Mouse (Mus musculus) lung, postnatal 0 days (tissue): ENCODE data around the gene Plscr2.

Source experiments
- CTCF ChIP-seq: IDR thresholded peaks from 2 replicates; pipeline ENCODE4 v1.5.1; 2016; ENCODE audit warnings: antibody characterized with exemption, mild to moderate bottlenecking
- EP300 ChIP-seq: IDR thresholded peaks from 2 replicates; pipeline ENCODE4 v1.6.1; 2016; ENCODE audit warnings: antibody characterized with exemption, mild to moderate bottlenecking, control low read depth

- TF ChIP-seq CTCF (no peak), EP300 (no peak)
Measured at GRCm38 (mm10) chr9:92337661-92338060, 62.3 kb downstream of the Plscr2 start.
